Mouse (Mus musculus) midbrain, embryonic 16.5 days (tissue): ENCODE results near the gene Spats2l. TPM values are rescaled to one million over a fixed set of nuclear protein-coding genes. Genes with fewer than 3 reads are reported as not detected.

Source experiments
- ATAC-seq: fragments of 200-750 bp; cut with Nextera tagmentation; 2 replicates; pipeline ENCODE4 v1.8.0; 2017; ENCODE audit warnings: moderate TSS enrichment
- H3K27ac ChIP-seq: fragments of 300-500 bp; sonication (generic); 2 replicates; pipeline ENCODE4 v1.5.1; 2014; ENCODE audit warnings: mild to moderate bottlenecking, low read length, mixed read lengths
- H3K27me3 ChIP-seq: fragments of 300-500 bp; sonication (generic); 2 replicates; pipeline ENCODE4 v1.6.1; 2014; ENCODE audit warnings: low read depth, low read length, mixed read lengths; ENCODE audit not compliant: control insufficient read depth, insufficient read depth
- H3K36me3 ChIP-seq: fragments of 300-500 bp; sonication (generic); 2 replicates; pipeline ENCODE4 v1.6.1; 2014; ENCODE audit warnings: mild to moderate bottlenecking, low read length, moderate library complexity, mixed read lengths; ENCODE audit not compliant: control insufficient read depth, insufficient read depth
- H3K4me1 ChIP-seq: fragments of 300-500 bp; sonication (generic); 2 replicates; pipeline ENCODE4 v1.6.1; 2014; ENCODE audit warnings: mild to moderate bottlenecking, low read length, mixed read lengths; ENCODE audit not compliant: control insufficient read depth, insufficient read depth
- H3K4me2 ChIP-seq: fragments of 300-500 bp; sonication (generic); 2 replicates; pipeline ENCODE4 v1.6.1; 2014; ENCODE audit warnings: mild to moderate bottlenecking, low read length, mixed read lengths
- H3K4me3 ChIP-seq: fragments of 300-500 bp; sonication (generic); 2 replicates; pipeline ENCODE4 v1.5.1; 2014; ENCODE audit warnings: low read depth, mild to moderate bottlenecking, low read length, moderate library complexity, mixed read lengths
- H3K9ac ChIP-seq: fragments of 300-500 bp; sonication (generic); 2 replicates; pipeline ENCODE4 v1.6.1; 2014; ENCODE audit warnings: low read depth, low read length, mixed read lengths
- H3K9me3 ChIP-seq: fragments of 300-500 bp; sonication (generic); replicated peaks from 2 replicates; pipeline ENCODE4 v1.6.1; 2014; ENCODE audit warnings: mild to moderate bottlenecking, low read length, mixed read lengths; ENCODE audit not compliant: control insufficient read depth, poor library complexity, severe bottlenecking
- WGBS: fragments of 180-500 bp; shearing (Covaris S2); extraction: QIAGEN DNeasy Blood & Tissue Kit; methylation state at CpG from one replicate; pipeline ENCODE4 v1.1.7; 2014; 5-methylcytosine and 5-hydroxymethylcytosine counted together
- polyA plus RNA-seq: library from polyadenylated mRNA; unstranded; fragments of >200 nt; fragmentation: Nextera tagmentation; extraction: Ambion mirVana; gene quantifications from 2 replicates; pipeline ENCODE4 v1.2.1, GENCODE M21; 2015

Gene Spats2l
- polyA plus RNA-seq, 1 experiment from 2014 or later, result 88.7 TPM

GRCm38 (mm10) chr1:57934287-57934686, 160.3 kb downstream of the Spats2l start:
- no peak overlapping the region for H3K4me3 ChIP-seq

GRCm38 (mm10) chr1:57940691-57941090, 166.7 kb downstream of the Spats2l start:
- WGBS, result 59% methylated on average over 10 of the region's 10 CpGs
- Histone ChIP-seq H3K27ac (no peak overlapping the region), H3K9me3 (no peaks in the 10 kb centered on the region), H3K9ac (no peak overlapping the region), H3K4me3 (no peak overlapping the region), H3K4me2 (no peak overlapping the region), H3K36me3 (no peaks in the 10 kb centered on the region; the same call in 1 of the 2 replicates), H3K27me3 (no peaks in the 10 kb centered on the region), H3K4me1 (peaks cover 8% of the 10 kb centered on the region; the same call in 1 of the 2 replicates)
- peak; percentile 16; the same call in 1 of the 2 replicates for ATAC-seq

More at GRCm38 (mm10) chr1:57934287-57934686, 160.3 kb downstream of the Spats2l start:
- H3K27me3 ChIP-seq, result no peaks in the 10 kb centered on the region
- H3K4me1 ChIP-seq, result 0 out of 2 replicates have a peak, but pooled peaks cover 2% of the 10 kb centered on the region
- no peak overlapping the region for H3K4me2 ChIP-seq
- no peak overlapping the region for H3K9ac ChIP-seq
- no peak for ATAC-seq
- H3K9me3 ChIP-seq, result no peaks in the 10 kb centered on the region
- WGBS, result 34% methylated on average over 1 of the region's 1 CpGs
- H3K36me3 ChIP-seq, result no peaks in the 10 kb centered on the region
- no peak overlapping the region for H3K27ac ChIP-seq

- no peak overlapping the region for H3K27ac ChIP-seq
Measured at GRCm38 (mm10) chr1:57941095-57941494, 167.1 kb downstream of the Spats2l start.

GRCm38 (mm10) chr1:57941734-57942133, 167.8 kb downstream of the Spats2l start:
- Histone ChIP-seq H3K4me2 (no peak overlapping the region), H3K27ac (no peak overlapping the region; the same call in 1 of the 2 replicates), H3K27me3 (no peaks in the 10 kb centered on the region), H3K36me3 (peaks cover 4% of the 10 kb centered on the region; the same call in 1 of the 2 replicates), H3K9me3 (no peaks in the 10 kb centered on the region), H3K9ac (no peak overlapping the region), H3K4me3 (no peak overlapping the region), H3K4me1 (peaks cover 8% of the 10 kb centered on the region; the same call in 1 of the 2 replicates)
- 38% methylated on average over 11 of the region's 11 CpGs for WGBS
- peak; percentile 52 for ATAC-seq

More at GRCm38 (mm10) chr1:57941095-57941494, 167.1 kb downstream of the Spats2l start:
- Histone ChIP-seq H3K4me1 (peaks cover 8% of the 10 kb centered on the region; the same call in 1 of the 2 replicates), H3K9me3 (no peaks in the 10 kb centered on the region), H3K36me3 (peaks cover 4% of the 10 kb centered on the region; the same call in 1 of the 2 replicates), H3K27me3 (no peaks in the 10 kb centered on the region), H3K9ac (no peak overlapping the region), H3K4me2 (no peak overlapping the region), H3K4me3 (no peak overlapping the region)
- 61% methylated on average over 7 of the region's 7 CpGs for WGBS
- ATAC-seq, result no peak

GRCm38 (mm10) chr1:57942215-57942614, 168.3 kb downstream of the Spats2l start:
- Histone ChIP-seq H3K9me3 (no peaks in the 10 kb centered on the region), H3K4me3 (no peak overlapping the region), H3K27me3 (no peaks in the 10 kb centered on the region), H3K36me3 (peaks cover 4% of the 10 kb centered on the region; the same call in 1 of the 2 replicates), H3K9ac (0 out of 2 replicates have a peak overlapping the region, but pooled peaks have one; percentile 38), H3K4me1 (peaks cover 8% of the 10 kb centered on the region; the same call in 1 of the 2 replicates), H3K4me2 (no peak overlapping the region), H3K27ac (peak overlapping the region; percentile 20; the same call in 1 of the 2 replicates)
- WGBS, result 49% methylated on average over 6 of the region's 6 CpGs
- peak; percentile 55; the same call in 1 of the 2 replicates for ATAC-seq

- Histone ChIP-seq H3K27me3 (no peaks in the 10 kb centered on the region), H3K9ac (no peak overlapping the region), H3K9me3 (no peaks in the 10 kb centered on the region), H3K4me1 (no peaks in the 10 kb centered on the region), H3K27ac (no peak overlapping the region), H3K4me2 (no peak overlapping the region), H3K36me3 (peaks cover 4% of the 10 kb centered on the region; the same call in 1 of the 2 replicates), H3K4me3 (no peak overlapping the region)
- ATAC-seq, result no peak
- WGBS, result 19% methylated on average over 2 of the region's 2 CpGs
Measured at GRCm38 (mm10) chr1:57947552-57948347, 173.8 kb downstream of the Spats2l start.

GRCm38 (mm10) chr1:57949195-57949594, 175.2 kb downstream of the Spats2l start:
- Histone ChIP-seq H3K9me3 (no peaks in the 10 kb centered on the region), H3K27me3 (no peaks in the 10 kb centered on the region), H3K27ac (no peak overlapping the region), H3K36me3 (peaks cover 4% of the 10 kb centered on the region; the same call in 1 of the 2 replicates), H3K4me1 (no peaks in the 10 kb centered on the region), H3K4me3 (no peak overlapping the region), H3K9ac (no peak overlapping the region), H3K4me2 (no peak overlapping the region)
- WGBS, result 3% methylated on average over 1 of the region's 1 CpGs
- ATAC-seq, result peak; percentile 57

- H3K27me3 ChIP-seq, result no peaks in the 10 kb centered on the region
- H3K36me3 ChIP-seq, result peaks cover 4% of the 10 kb centered on the region; the same call in 1 of the 2 replicates
- H3K9me3 ChIP-seq, result no peaks in the 10 kb centered on the region
- no peak for ATAC-seq
- H3K4me3 ChIP-seq, result no peak overlapping the region
- 62% methylated on average over 5 of the region's 5 CpGs for WGBS
- H3K9ac ChIP-seq, result no peak overlapping the region
- H3K27ac ChIP-seq, result no peak overlapping the region
- H3K4me2 ChIP-seq, result no peak overlapping the region
- no peaks in the 10 kb centered on the region for H3K4me1 ChIP-seq
Measured at GRCm38 (mm10) chr1:57949716-57950115, 175.8 kb downstream of the Spats2l start.

GRCm38 (mm10) chr1:57952509-57952908, 178.5 kb downstream of the Spats2l start:
- 95% methylated on average over 4 of the region's 4 CpGs for WGBS
- Histone ChIP-seq H3K4me1 (no peaks in the 10 kb centered on the region), H3K36me3 (peaks cover 13% of the 10 kb centered on the region), H3K4me3 (no peak overlapping the region), H3K9ac (no peak overlapping the region), H3K27me3 (no peaks in the 10 kb centered on the region), H3K4me2 (no peak overlapping the region), H3K27ac (no peak overlapping the region), H3K9me3 (no peaks in the 10 kb centered on the region)
- no peak for ATAC-seq
